Mouse (Mus musculus): ENCODE measurements around the gene Fgl2. TPM values are rescaled to one million over a fixed set of nuclear protein-coding genes. Genes with fewer than 3 reads are reported as not detected.

Fgl2 gene
- polyA plus RNA-seq, 1 experiment, result 1.9 TPM

Other genes with a start within 250 kb of the Fgl2 start
- gene Gsap, start 186.4 kb upstream of the Fgl2 start, polyA plus RNA-seq (2012; rRNA removed), result 15.6 and 17.7 TPM in 2 replicates
- gene Ccdc146, start 52.0 kb downstream of the Fgl2 start, polyA plus RNA-seq (2012; rRNA removed), result 0.22 and 0.23 TPM in 2 replicates
- gene Fam185a, start 52.3 kb downstream of the Fgl2 start, polyA plus RNA-seq (2012; rRNA removed), result 8.3 and 8.4 TPM in 2 replicates
- gene Lrrc17, start 170.9 kb downstream of the Fgl2 start, polyA plus RNA-seq (2012; rRNA removed), result 0.23 and 0.36 TPM in 2 replicates